Mouse (Mus musculus) common myeloid progenitor, adult 5-6 weeks (primary cell): ENCODE results near the gene Ipp. TPM values are rescaled to one million over a fixed set of nuclear protein-coding genes. Genes with fewer than 3 reads are reported as not detected.
A peak's percentile ranks its signal among the peaks of the same experiment; 100 is the strongest.

Experiments used
- ATAC-seq: replicated peaks from 2 replicates; pipeline ENCODE4 v1.8.0; 2016; ENCODE audit warnings: low read depth, mild to moderate bottlenecking, moderate TSS enrichment, inconsistent platforms; ENCODE audit not compliant: poor library complexity, severe bottlenecking
- total RNA-seq: library from RNA; stranded (forward); fragments of 200-1000, 187-1606 nt; gene quantifications from 2 replicates; pipeline ENCODE4 v1.2.3, GENCODE M21; 2017

The Ipp gene
- total RNA-seq, 1 experiment from 2014 or later, result 23.0 TPM

DNA sequence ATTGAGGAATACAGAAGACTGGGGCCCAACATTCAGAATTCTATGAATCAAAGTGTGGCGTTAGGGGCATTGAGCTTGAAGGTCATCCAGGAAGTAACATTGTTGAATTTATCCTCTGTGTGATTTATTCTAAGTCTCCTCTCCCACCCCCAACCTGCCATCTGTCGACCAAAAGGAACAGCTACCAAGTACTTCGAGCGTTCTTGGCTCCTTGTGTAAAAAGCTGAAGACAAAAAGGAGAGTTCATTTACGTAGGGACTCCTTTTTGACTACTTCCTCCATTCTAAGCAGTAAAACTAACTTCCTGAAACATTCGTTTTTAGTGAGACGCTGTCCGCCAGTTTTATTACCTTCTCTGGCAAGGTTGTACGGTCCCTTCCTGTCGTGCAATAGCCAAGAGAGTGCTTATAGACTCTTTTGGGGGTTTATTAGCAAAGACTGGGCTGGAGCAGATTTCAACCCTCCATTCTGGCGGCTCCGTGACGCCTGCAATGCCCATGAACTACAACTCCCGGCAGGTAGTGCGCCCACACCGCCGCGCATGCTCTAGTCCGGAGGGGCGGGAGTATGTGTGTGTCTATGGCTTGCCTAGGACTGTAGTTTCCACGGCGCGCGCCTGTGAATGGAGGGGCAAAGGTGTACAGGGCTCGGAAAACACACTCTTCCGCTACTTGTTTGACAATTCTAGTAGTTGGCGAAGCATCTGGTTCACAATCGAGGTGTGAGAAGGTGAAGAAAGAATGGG, 49.4 kb downstream of the Ipp start:
- peak; percentile 87 for ATAC-seq

- ATAC-seq, result peak; percentile 80
Measured at GRCm38 (mm10) chr4:116557306-116558121, 50.2 kb downstream of the Ipp start, which contains the start of gene Gpbp1l1. Gene Gpbp1l1, plus strand, starts transcription at chr4:116557658.

DNA sequence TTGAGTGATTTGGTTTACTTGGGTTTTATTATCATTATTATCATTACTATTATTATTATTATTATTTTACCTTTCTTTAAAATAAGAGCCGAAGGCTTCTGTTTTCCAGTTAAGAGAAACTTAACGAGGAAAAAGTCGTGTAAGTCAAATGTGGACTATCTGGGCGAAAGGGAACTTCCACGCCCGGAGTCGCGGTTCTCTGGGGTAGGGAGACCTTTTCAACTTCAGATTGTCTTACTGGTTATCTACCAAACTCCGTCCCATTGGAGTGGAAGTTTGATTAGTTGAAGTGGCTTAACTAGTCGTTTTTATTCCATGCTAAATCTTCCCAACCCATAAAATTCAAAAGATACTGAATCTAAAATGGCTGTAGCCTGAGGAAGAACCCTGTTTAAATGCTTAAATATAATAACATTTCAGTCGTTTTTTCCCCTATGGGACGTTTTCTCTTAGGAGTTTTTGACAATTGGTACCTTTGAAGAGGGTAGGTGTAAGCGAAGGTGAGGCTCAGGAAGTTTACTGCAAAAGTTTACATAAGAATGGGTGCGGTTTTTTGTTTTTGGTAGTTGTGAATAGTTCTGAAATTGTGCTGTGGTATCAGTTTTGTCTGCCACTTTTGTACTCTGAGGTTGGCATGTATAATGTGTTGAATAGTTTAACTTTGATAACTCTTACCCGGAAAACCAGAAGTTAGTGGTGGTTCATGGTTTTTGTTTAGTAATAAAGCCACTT, 51.0 kb downstream of the Ipp start:
- ATAC-seq, result no peak

Other genes starting within 250 kb of the Ipp start
- 9.2 and 17.7 TPM in 2 replicates for gene Mast2, start 43.4 kb upstream of the Ipp start, total RNA-seq
- gene Tmem69, start 48.4 kb downstream of the Ipp start, total RNA-seq, result 8.7 and 16.0 TPM in 2 replicates
- 123 and 150 TPM in 2 replicates for gene Gpbp1l1, start 50.1 kb downstream of the Ipp start, total RNA-seq
- 1.6 and 5.6 TPM in 2 replicates for gene Ccdc17, start 89.1 kb downstream of the Ipp start, total RNA-seq
- gene Nasp, start 120.4 kb downstream of the Ipp start, total RNA-seq, result 465 and 496 TPM in 2 replicates
- gene Akr1a1, start 144.1 kb downstream of the Ipp start, total RNA-seq, result 416 TPM in 2 replicates
- 266 and 285 TPM in 2 replicates for gene Prdx1, start 178.0 kb downstream of the Ipp start, total RNA-seq
- gene Mmachc, start 200.9 kb downstream of the Ipp start, total RNA-seq, result 22.7 and 24.9 TPM in 2 replicates
- gene Ccdc163, start 201.0 kb downstream of the Ipp start, total RNA-seq, result 12.3 and 35.8 TPM in 2 replicates
- gene Tesk2, start 213.4 kb downstream of the Ipp start, total RNA-seq, result 1.8 and 4.9 TPM in 2 replicates